In the genomic region with DNA sequence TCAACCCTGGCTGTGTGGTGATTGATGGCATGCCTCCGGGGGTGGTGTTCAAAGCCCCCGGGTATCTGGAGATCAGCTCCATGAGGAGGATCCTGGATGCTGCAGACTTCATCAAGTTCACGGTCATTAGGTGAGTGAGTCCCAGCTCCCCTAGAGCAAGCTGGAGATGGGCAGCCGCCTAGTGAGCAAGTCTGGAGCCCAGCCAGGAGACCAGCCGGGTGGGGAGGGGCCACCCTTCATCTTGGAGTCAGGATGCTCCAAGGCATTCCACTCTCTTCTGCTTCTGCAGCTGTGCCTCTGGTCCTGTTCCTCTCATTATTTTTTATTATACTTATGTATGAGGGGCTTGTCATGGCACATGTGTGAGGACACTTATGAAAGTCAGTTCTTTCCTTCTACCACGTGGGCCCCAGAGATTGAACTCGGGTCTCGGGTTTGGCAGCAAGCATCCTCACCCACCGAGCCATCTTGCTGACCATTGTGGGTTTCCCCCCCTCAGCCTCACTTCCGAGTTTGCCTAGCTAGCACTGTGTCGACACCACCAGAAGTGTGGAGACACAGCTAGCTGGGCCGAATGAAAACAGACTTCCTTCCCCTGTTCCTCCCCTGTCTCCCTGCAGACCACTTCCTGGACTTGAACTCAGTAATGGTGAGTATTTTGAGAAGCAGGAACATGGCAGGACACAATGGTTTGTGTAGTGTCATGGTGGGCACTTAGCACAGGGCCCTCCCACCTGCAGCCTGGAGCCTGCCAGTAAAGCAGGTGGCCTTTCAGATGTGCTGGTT, we compare ENCODE assay signal across 13 mouse cellular contexts. TPM values are rescaled to one million over a fixed set of nuclear protein-coding genes. Genes with fewer than 3 reads are reported as not detected.
DNase-seq lines count a peak whose midpoint lies in the region; ATAC-seq and TF ChIP-seq lines count a peak whose summit lies in the region.
"Had no signal": no experiment of that assay in that cellular context is flagged by ENCODE, and none has a peak within 500 bp of the region (broad histone marks: within the 10 kb centered on the region; RNA-seq: fewer than 3 reads in every experiment).

No protein-coding gene starts in this region.

- H3K9me3 ChIP-seq in liver, embryonic 11.5 days (ENCODE audit: control insufficient read depth, low read length), result no peaks in the 10 kb centered on the region
- H3K9me3 ChIP-seq in liver, embryonic 14.5 days (ENCODE audit: control insufficient read depth, low read length), result no peaks in the 10 kb centered on the region
- H3K9me3 ChIP-seq: embryonic facial prominence, embryonic 15.5 days had no signal

- no peaks in the 10 kb centered on the region for H3K27me3 ChIP-seq in liver, embryonic 11.5 days (replicated peaks; ENCODE audit: control insufficient read depth, insufficient read depth, low read length)
- no peaks in the 10 kb centered on the region for H3K27me3 ChIP-seq in liver, embryonic 14.5 days (ENCODE audit: control insufficient read depth, insufficient read depth, low read length)
- H3K27me3 ChIP-seq: embryonic facial prominence, embryonic 15.5 days had no signal

- no peaks in the 10 kb centered on the region; the same call in 1 of the 2 replicates for H3K36me3 ChIP-seq in liver, embryonic 11.5 days (ENCODE audit: control insufficient read depth, insufficient read depth, low read length)
- no peaks in the 10 kb centered on the region for H3K36me3 ChIP-seq in liver, embryonic 14.5 days (replicated peaks; ENCODE audit: control insufficient read depth, insufficient read depth, low read depth)

- peak; percentile 29; the same call in 1 of the 2 replicates for ATAC-seq in liver, embryonic 11.5 days (replicated peaks; ENCODE audit: low FRiP score)
- peak; percentile 65 for ATAC-seq in CD4-positive, CD25-positive, alpha-beta regulatory T cell, adult 4 months
- ATAC-seq in liver, embryonic 14.5 days (ENCODE audit: insufficient read depth), result peak; percentile 20; the same call in 1 of the 2 replicates

- H3K4me1 ChIP-seq in liver, embryonic 11.5 days (replicated peaks; ENCODE audit: control insufficient read depth, insufficient read depth, low read length), result peaks cover 5% of the 10 kb centered on the region
- H3K4me1 ChIP-seq in liver, embryonic 14.5 days (replicated peaks; ENCODE audit: control insufficient read depth in 2 of 2, insufficient read depth in 2 of 2, low read length in 1 of 2), result peaks cover 0 to 6% of the 10 kb centered on the region in 2 experiments; a peak in 1 of 4 replicates

- H3K27ac ChIP-seq in liver, embryonic 11.5 days (ENCODE audit: low read depth, low read length), result no peak overlapping the region
- no peak overlapping the region for H3K27ac ChIP-seq in liver, embryonic 14.5 days
- H3K27ac ChIP-seq: embryonic facial prominence, embryonic 15.5 days; midbrain, embryonic 10.5 days had no signal

- no peak overlapping the region for H3K9ac ChIP-seq in liver, embryonic 11.5 days (ENCODE audit: low read depth, low read length)
- H3K9ac ChIP-seq in liver, embryonic 14.5 days (replicated peaks), result no peak overlapping the region
- H3K9ac ChIP-seq: embryonic facial prominence, embryonic 15.5 days had no signal

- H3K4me2 ChIP-seq in liver, embryonic 11.5 days, result no peak overlapping the region
- H3K4me2 ChIP-seq in liver, embryonic 14.5 days (ENCODE audit: low read depth), result no peak overlapping the region
- H3K4me2 ChIP-seq: embryonic facial prominence, embryonic 15.5 days; heart, embryonic 11.5 days had no signal

- no peak for TF ChIP-seq EP300 in liver, embryonic 14.5 days (IDR thresholded peaks at IDR 0.05; ENCODE audit: low read depth)

- DNase-seq in heart, adult 11 months, result peak; percentile 92
- DNase-seq in heart, postnatal 25 days (ENCODE audit: low spot score), result no peak
- no peak for DNase-seq in liver, embryonic 11.5 days (ENCODE audit: low spot score)
- DNase-seq in liver, result no peak
- no peak for DNase-seq in liver, embryonic 14.5 days (ENCODE audit: low read depth in 3 of 3, low spot score in 3 of 3)
- DNase-seq in gastrocnemius, postnatal 4 days (ENCODE audit: low spot score in 2 of 2), result no peak
- no peak for DNase-seq in neural tube, embryonic 10.5 days (ENCODE audit: extremely low spot score, low spot score)
- DNase-seq: adrenal gland, postnatal 10 days; cerebellum, adult 8-10 months had no signal

- intact Hi-C loops in heart, postnatal 25 days (cut with DNase I), result no loop called here

- no peak for TF ChIP-seq CTCF in liver, embryonic 14.5 days (IDR thresholded peaks at IDR 0.05; ENCODE audit: low read depth)

- WGBS in liver, embryonic 11.5 days, result 49% methylated on average over 12 of the region's 12 CpGs
- WGBS in liver, embryonic 14.5 days (ENCODE audit: insufficient replicate concordance), result 30% methylated on average over 12 of the region's 12 CpGs

- H3K4me3 ChIP-seq in liver, embryonic 11.5 days (ENCODE audit: low read depth, low read length), result no peak overlapping the region
- no peak overlapping the region for H3K4me3 ChIP-seq in liver, embryonic 14.5 days (ENCODE audit: insufficient read depth in 1 of 2, low read depth in 2 of 2, low read length in 2 of 2)
- H3K4me3 ChIP-seq: embryonic facial prominence, embryonic 15.5 days; midbrain, embryonic 10.5 days had no signal

RNA-seq across cellular contexts. Expression of a gene that starts 15.2 kb away (rescaled TPM):
- 1 to 10 TPM; 5.0 to 5.3 TPM for total RNA-seq in heart, postnatal 25 days (2021)
- 9.3 and 11.7 TPM in 2 replicates for polyA plus RNA-seq in liver, embryonic 11.5 days (2014; fragmentation: Nextera tagmentation; extraction: Ambion mirVana)
- polyA plus RNA-seq in CD4-positive, CD25-positive, alpha-beta regulatory T cell, adult 4 months (2017; shearing (Covaris generic)), result 10 to 100 TPM in 1 of 2 experiments, 1 to 10 TPM in 1; 8.8 to 15.8 TPM
- 7.7 and 9.8 TPM in 2 replicates for polyA plus RNA-seq in liver, embryonic 14.5 days (2012; rRNA removed)
- 9.8 and 11.1 TPM in 2 replicates for polyA plus RNA-seq in liver, embryonic 14.5 days (2014; fragmentation: Nextera tagmentation; extraction: Ambion mirVana)
- 1 to 10 TPM; 6.4 to 7.7 TPM for total RNA-seq in gastrocnemius, postnatal 4 days (2021)

RNA-seq across cellular contexts. Expression of a gene that starts 30.4 kb away (rescaled TPM):
- 1 to 10 TPM; 4.0 to 5.1 TPM for total RNA-seq in heart, postnatal 25 days (2021)
- polyA plus RNA-seq in liver, embryonic 11.5 days (2014; fragmentation: Nextera tagmentation; extraction: Ambion mirVana), result 5.1 and 5.9 TPM in 2 replicates
- polyA plus RNA-seq in CD4-positive, CD25-positive, alpha-beta regulatory T cell, adult 4 months (2017; shearing (Covaris generic)), result 1 to 10 TPM; 6.4 to 6.7 TPM
- 2.0 TPM in 2 replicates for polyA plus RNA-seq in liver, embryonic 14.5 days (2012; rRNA removed)
- polyA plus RNA-seq in liver, embryonic 14.5 days (2014; fragmentation: Nextera tagmentation; extraction: Ambion mirVana), result 1.1 and 1.2 TPM in 2 replicates
- total RNA-seq in gastrocnemius, postnatal 4 days (2021), result 10 to 100 TPM in 1 of 2 experiments, 1 to 10 TPM in 1; 9.8 to 10.3 TPM

RNA-seq across cellular contexts. Expression of a gene that starts 37.6 kb away (rescaled TPM):
- total RNA-seq in heart, postnatal 25 days (2021), result 10 to 100 TPM; 27.6 to 30.5 TPM
- 39.1 and 43.8 TPM in 2 replicates for polyA plus RNA-seq in liver, embryonic 11.5 days (2014; fragmentation: Nextera tagmentation; extraction: Ambion mirVana)
- polyA plus RNA-seq in CD4-positive, CD25-positive, alpha-beta regulatory T cell, adult 4 months (2017; shearing (Covaris generic)), result 1 to 10 TPM; 1.7 to 2.6 TPM
- polyA plus RNA-seq in liver, embryonic 14.5 days (2012; rRNA removed), result 6.5 and 8.4 TPM in 2 replicates
- 11.1 and 11.2 TPM in 2 replicates for polyA plus RNA-seq in liver, embryonic 14.5 days (2014; fragmentation: Nextera tagmentation; extraction: Ambion mirVana)
- 10 to 100 TPM; 18.7 to 23.8 TPM for total RNA-seq in gastrocnemius, postnatal 4 days (2021)
